Mouse (Mus musculus): Measurements from ENCODE around the gene Cep85l. TPM values are rescaled to one million over a fixed set of nuclear protein-coding genes. Genes with fewer than 3 reads are reported as not detected.

Gene Cep85l
- 10.8 and 11.0 TPM in 2 replicates for polyA plus RNA-seq (2015; fragmentation: Nextera tagmentation; extraction: Ambion mirVana)

DNA sequence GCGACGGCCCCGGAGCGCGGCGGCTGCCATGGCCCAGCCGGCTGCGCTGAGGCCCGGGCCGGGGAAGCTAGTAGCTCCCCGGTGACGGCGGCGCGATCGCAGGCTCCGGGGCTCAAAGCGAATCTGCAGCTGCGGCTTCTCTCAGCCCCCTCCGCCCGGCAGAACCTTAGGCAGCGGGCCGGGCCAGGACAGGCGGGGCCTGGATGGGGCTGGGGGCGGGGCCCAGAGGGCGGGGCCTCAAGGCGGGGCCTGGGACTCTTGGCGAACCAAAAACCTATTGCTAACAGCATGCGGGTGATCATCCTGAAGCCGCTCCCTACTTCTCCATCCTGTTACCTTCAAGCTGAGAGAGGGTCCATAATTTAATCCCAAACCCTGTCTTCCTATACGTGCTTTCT lies at the start of gene Cep85l:
Gene Cep85l (minus strand): TSS at position 239 of the 398 bp plus-strand sequence.
- peak; percentile 7; the same call in 1 of the 2 replicates for TF ChIP-seq EP300 (IDR thresholded peaks at IDR 0.05)
- no peak for TF ChIP-seq CTCF (IDR thresholded peaks at IDR 0.05)
- peak; percentile 95 for DNase-seq (ENCODE audit: low spot score)
- peak; percentile 99 for ATAC-seq
- no peaks in the 10 kb centered on the region for H3K27me3 ChIP-seq (replicated peaks; ENCODE audit: insufficient read depth, low read length)
- H3K9ac ChIP-seq (replicated peaks; ENCODE audit: low read depth): peak within 1 kb of the TSS; percentile 98
- H3K4me3 ChIP-seq (ENCODE audit: low read depth, low read length): peak within 1 kb of the TSS; percentile 98
- H3K27ac ChIP-seq (ENCODE audit: low read length): peak within 1 kb of the TSS; percentile 99
- H3K4me2 ChIP-seq (replicated peaks; ENCODE audit: low read depth, low read length): peak within 1 kb of the TSS; percentile 67
- no peaks in the 10 kb centered on the region for H3K9me3 ChIP-seq (ENCODE audit: low read length)
- H3K4me1 ChIP-seq (ENCODE audit: insufficient read depth, low read depth, low read length): no peaks in the 10 kb centered on the region
- WGBS: 0% methylated on average over 13 of the region's 31 CpGs
- no peaks in the 10 kb centered on the region for H3K36me3 ChIP-seq (ENCODE audit: insufficient read depth, low read length)

DNA sequence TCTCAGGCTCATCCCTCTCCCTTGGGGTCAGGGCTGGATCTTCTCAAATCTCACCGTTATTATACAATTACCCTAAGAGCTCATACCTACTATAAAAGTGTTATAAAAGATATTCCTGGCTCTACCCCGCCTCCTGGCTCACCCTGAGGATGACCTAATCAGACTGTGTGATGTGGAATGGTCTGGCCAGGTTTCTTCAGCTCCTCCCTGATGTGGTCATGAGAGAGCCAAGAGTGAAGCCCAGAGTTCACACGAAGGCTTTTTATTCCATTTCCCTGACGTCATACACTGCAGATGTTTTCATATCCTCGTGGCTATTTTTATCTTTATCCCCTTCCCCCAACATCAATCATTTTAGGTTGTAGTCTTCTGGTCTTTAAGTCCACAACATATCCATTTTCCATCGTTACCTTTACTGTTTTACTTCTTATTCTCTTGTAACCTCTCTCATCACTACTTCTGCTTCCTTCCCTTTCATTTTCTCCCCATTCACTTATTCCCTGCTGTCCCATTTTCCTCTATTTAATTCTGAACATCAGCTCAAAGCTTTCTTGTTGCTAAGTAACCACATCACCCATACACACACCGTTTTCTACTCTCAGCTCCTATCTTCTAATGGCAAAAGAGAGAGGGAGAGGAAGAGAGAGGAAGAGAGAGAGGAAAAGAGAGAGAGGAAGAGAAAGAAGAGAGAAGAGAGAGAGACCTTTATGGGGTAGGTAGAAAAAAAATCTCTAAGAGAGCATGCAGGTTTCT lies 49.1 kb upstream of the Cep85l start:
- Histone ChIP-seq H3K27ac (ENCODE audit: low read length) (no peak overlapping the region), H3K27me3 (replicated peaks; ENCODE audit: insufficient read depth, low read length) (no peaks in the 10 kb centered on the region), H3K36me3 (ENCODE audit: insufficient read depth, low read length) (no peaks in the 10 kb centered on the region), H3K9ac (replicated peaks; ENCODE audit: low read depth) (no peak overlapping the region), H3K4me3 (ENCODE audit: low read depth, low read length) (no peak overlapping the region), H3K4me2 (replicated peaks; ENCODE audit: low read depth, low read length) (no peak overlapping the region), H3K4me1 (ENCODE audit: insufficient read depth, low read depth, low read length) (no peaks in the 10 kb centered on the region), H3K9me3 (ENCODE audit: low read length) (no peaks in the 10 kb centered on the region)
- ATAC-seq (peak; percentile 68), DNase-seq (ENCODE audit: low spot score) (peak; percentile 67)
- TF ChIP-seq CTCF (IDR thresholded peaks at IDR 0.05): no peak
- TF ChIP-seq EP300 (IDR thresholded peaks at IDR 0.05): peak; percentile 60; the same call in 1 of the 2 replicates
- WGBS: 44% methylated on average over 7 of the region's 7 CpGs

DNA sequence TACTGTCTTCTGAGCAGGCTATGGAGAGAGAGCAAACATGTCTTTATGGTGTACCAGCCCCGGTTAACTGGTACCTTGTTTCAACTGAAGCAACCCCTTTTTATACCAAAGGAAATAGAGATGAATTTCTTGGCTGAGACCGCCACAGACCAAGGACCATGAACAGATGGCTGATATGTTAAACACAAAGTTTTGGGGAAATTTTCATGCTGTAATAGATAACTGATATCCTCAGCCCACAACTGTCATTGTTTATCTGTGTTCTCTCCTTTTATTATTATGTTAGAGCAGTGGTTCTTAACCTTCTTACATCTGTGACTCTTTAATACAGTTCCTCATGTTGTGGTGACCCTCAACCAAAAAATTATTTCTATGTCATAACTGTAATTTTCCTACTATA lies 46.8 kb upstream of the Cep85l start:
- Histone ChIP-seq H3K4me3 (ENCODE audit: low read depth, low read length) (no peak overlapping the region), H3K9me3 (ENCODE audit: low read length) (no peaks in the 10 kb centered on the region), H3K9ac (replicated peaks; ENCODE audit: low read depth) (no peak overlapping the region), H3K36me3 (ENCODE audit: insufficient read depth, low read length) (no peaks in the 10 kb centered on the region), H3K27ac (ENCODE audit: low read length) (no peak overlapping the region), H3K4me1 (ENCODE audit: insufficient read depth, low read depth, low read length) (no peaks in the 10 kb centered on the region), H3K4me2 (replicated peaks; ENCODE audit: low read depth, low read length) (no peak overlapping the region), H3K27me3 (replicated peaks; ENCODE audit: insufficient read depth, low read length) (no peaks in the 10 kb centered on the region)
- DNase-seq (ENCODE audit: low spot score): no peak
- TF ChIP-seq EP300 (IDR thresholded peaks at IDR 0.05): no peak
- ATAC-seq: no peak
- WGBS: 85% methylated on average over 2 of the region's 2 CpGs

DNA sequence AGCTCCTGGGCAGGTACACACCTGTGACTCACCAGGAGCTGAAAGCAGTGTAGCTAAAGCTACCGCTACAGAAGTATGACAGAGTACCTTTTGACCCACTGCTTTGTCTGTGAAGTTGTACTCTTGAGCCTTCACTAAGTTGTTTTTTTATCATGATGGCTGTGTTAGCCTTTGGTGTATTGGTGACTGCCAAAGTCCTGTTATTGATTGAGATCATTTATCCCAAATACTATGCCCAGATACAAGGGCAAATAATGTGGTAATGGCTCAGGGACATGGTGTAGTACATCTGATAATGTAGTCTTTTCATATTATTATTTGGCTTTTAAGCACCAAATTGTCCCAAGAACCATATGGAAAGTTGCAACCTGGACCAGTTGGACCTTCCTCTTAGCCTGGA lies 43.3 kb upstream of the Cep85l start:
- no peak overlapping the region for H3K4me3 ChIP-seq (ENCODE audit: low read depth, low read length)
- H3K27ac ChIP-seq (ENCODE audit: low read length): no peak overlapping the region
- no peak for ATAC-seq
- no peak for TF ChIP-seq EP300 (IDR thresholded peaks at IDR 0.05)
- TF ChIP-seq CTCF (IDR thresholded peaks at IDR 0.05): no peak
- no peak for DNase-seq (ENCODE audit: low spot score)
- WGBS: 97% methylated on average over 1 of the region's 1 CpGs
- H3K9me3 ChIP-seq (ENCODE audit: low read length): no peaks in the 10 kb centered on the region
- no peak overlapping the region for H3K9ac ChIP-seq (replicated peaks; ENCODE audit: low read depth)
- no peaks in the 10 kb centered on the region for H3K4me1 ChIP-seq (ENCODE audit: insufficient read depth, low read depth, low read length)
- H3K27me3 ChIP-seq (replicated peaks; ENCODE audit: insufficient read depth, low read length): no peaks in the 10 kb centered on the region
- no peaks in the 10 kb centered on the region for H3K36me3 ChIP-seq (ENCODE audit: insufficient read depth, low read length)
- H3K4me2 ChIP-seq (replicated peaks; ENCODE audit: low read depth, low read length): no peak overlapping the region

DNA sequence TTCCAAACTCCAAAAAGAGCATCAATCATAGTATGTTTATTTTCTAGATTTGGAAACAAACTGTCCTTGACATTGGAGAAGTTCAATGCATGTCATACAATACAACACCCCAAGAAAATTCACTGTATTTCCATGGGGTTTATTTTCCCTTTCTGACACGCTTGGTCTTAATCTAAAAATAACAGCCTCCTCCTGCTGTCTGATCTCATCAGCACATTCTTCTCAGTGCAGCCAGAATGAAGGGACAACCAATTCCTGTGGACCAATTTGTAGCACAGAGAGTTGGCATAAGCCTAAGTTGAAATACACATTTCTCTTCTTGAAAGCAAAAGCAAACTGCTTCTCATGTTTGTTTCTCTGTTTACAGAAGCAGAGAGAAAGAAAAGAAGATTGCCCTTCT lies 42.5 kb upstream of the Cep85l start:
- H3K27ac ChIP-seq (ENCODE audit: low read length): no peak overlapping the region
- ATAC-seq (peak; percentile 62), DNase-seq (ENCODE audit: low spot score) (peak; percentile 73)
- H3K4me1 ChIP-seq (ENCODE audit: insufficient read depth, low read depth, low read length): no peaks in the 10 kb centered on the region
- H3K9me3 ChIP-seq (ENCODE audit: low read length): no peaks in the 10 kb centered on the region
- H3K4me2 ChIP-seq (replicated peaks; ENCODE audit: low read depth, low read length): no peak overlapping the region
- no peak overlapping the region for H3K9ac ChIP-seq (replicated peaks; ENCODE audit: low read depth)
- H3K4me3 ChIP-seq (ENCODE audit: low read depth, low read length): no peak overlapping the region
- H3K27me3 ChIP-seq (replicated peaks; ENCODE audit: insufficient read depth, low read length): no peaks in the 10 kb centered on the region
- peak; percentile 49; the same call in 1 of the 2 replicates for TF ChIP-seq EP300 (IDR thresholded peaks at IDR 0.05)
- TF ChIP-seq CTCF (IDR thresholded peaks at IDR 0.05): no peak
- no peaks in the 10 kb centered on the region for H3K36me3 ChIP-seq (ENCODE audit: insufficient read depth, low read length)
- 33% methylated on average over 1 of the region's 1 CpGs for WGBS

DNA sequence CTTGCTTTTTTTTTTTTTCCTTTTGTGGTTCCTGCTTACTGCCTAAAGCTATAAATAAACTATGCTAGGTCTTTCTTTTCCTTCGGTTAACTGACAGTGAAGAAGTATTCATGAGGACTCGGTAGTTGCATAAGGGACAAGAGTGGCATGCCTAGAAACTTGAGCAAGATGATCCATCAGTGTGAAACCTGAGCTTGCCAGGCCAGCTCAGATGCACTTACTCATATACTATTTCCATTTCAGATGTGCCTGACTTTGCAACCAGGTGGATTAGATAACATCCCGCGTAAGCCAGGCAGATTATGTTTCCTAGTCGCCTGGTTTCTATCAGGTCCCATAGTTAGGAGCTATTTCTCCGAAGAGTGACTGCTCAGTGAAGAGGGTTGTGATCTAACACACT lies 41.9 kb upstream of the Cep85l start:
- DNase-seq (ENCODE audit: low spot score) (peak; percentile 33), ATAC-seq (no peak)
- Histone ChIP-seq H3K4me2 (replicated peaks; ENCODE audit: low read depth, low read length) (no peak overlapping the region), H3K27ac (ENCODE audit: low read length) (no peak overlapping the region), H3K9ac (replicated peaks; ENCODE audit: low read depth) (no peak overlapping the region), H3K9me3 (ENCODE audit: low read length) (no peaks in the 10 kb centered on the region), H3K27me3 (replicated peaks; ENCODE audit: insufficient read depth, low read length) (no peaks in the 10 kb centered on the region), H3K36me3 (ENCODE audit: insufficient read depth, low read length) (no peaks in the 10 kb centered on the region), H3K4me3 (ENCODE audit: low read depth, low read length) (no peak overlapping the region), H3K4me1 (ENCODE audit: insufficient read depth, low read depth, low read length) (0 out of 2 replicates have a peak, but pooled peaks cover 3% of the 10 kb centered on the region)
- TF ChIP-seq CTCF (IDR thresholded peaks at IDR 0.05) (no peak), EP300 (IDR thresholded peaks at IDR 0.05) (no peak)
- 61% methylated on average over 6 of the region's 6 CpGs for WGBS
